Mouse (Mus musculus) heart, postnatal 0 days (tissue): ENCODE results near the gene Cdkn2aipnl. TPM values are rescaled to one million over a fixed set of nuclear protein-coding genes. Genes with fewer than 3 reads are reported as not detected.

Experiments
- ATAC-seq: fragments of 200-750 bp; cut with Nextera tagmentation; 2 replicates; pipeline ENCODE4 v1.8.0; 2017; ENCODE audit warnings: low read depth, moderate number of reproducible peaks, moderate library complexity; ENCODE audit not compliant: insufficient read depth
- DNase-seq: peaks from one replicate; pipeline ENCODE4 v3.0.0-alpha.2; 2016; ENCODE audit warnings: low spot score
- H3K27ac ChIP-seq: fragments of 300-500 bp; sonication (generic); 2 replicates; pipeline ENCODE4 v1.5.1; 2014; ENCODE audit warnings: low read depth, mild to moderate bottlenecking
- H3K27me3 ChIP-seq: fragments of 300-500 bp; sonication (generic); 2 replicates; pipeline ENCODE4 v1.6.1; 2014; ENCODE audit warnings: low read length, mixed read lengths; ENCODE audit not compliant: control insufficient read depth, insufficient read depth
- H3K36me3 ChIP-seq: fragments of 300-500 bp; sonication (generic); replicated peaks from 2 replicates; pipeline ENCODE4 v1.6.1; 2014; ENCODE audit warnings: low read length, mixed read lengths; ENCODE audit not compliant: control insufficient read depth, insufficient read depth
- H3K4me1 ChIP-seq: fragments of 300-500 bp; sonication (generic); 2 replicates; pipeline ENCODE4 v1.6.1; 2014; ENCODE audit warnings: antibody characterized with exemption; ENCODE audit not compliant: control insufficient read depth, insufficient read depth
- H3K4me2 ChIP-seq: fragments of 300-500 bp; sonication (generic); 2 replicates; pipeline ENCODE4 v1.6.1; 2014; ENCODE audit warnings: low read depth, mild to moderate bottlenecking, low read length, moderate library complexity
- H3K4me3 ChIP-seq: fragments of 300-500 bp; sonication (generic); 2 replicates; pipeline ENCODE4 v1.5.1; 2014; ENCODE audit warnings: low read depth, low read length
- H3K9ac ChIP-seq: fragments of 300-500 bp; sonication (generic); replicated peaks from 2 replicates; pipeline ENCODE4 v1.6.1; 2014; ENCODE audit warnings: low read depth, low read length, mixed read lengths
- H3K9me3 ChIP-seq: fragments of 300-500 bp; sonication (generic); replicated peaks from 2 replicates; pipeline ENCODE4 v1.6.1; 2016; ENCODE audit warnings: low read length; ENCODE audit not compliant: control insufficient read depth
- CTCF ChIP-seq: IDR thresholded peaks from 2 replicates; pipeline ENCODE4 v1.5.1; 2016; ENCODE audit warnings: antibody characterized with exemption, control low read depth, low read depth
- EP300 ChIP-seq: IDR thresholded peaks from 2 replicates; pipeline ENCODE4 v1.6.1; 2016; ENCODE audit warnings: antibody characterized with exemption, low read depth
- WGBS: fragments of 180-500 bp; shearing (Covaris S2); extraction: QIAGEN DNeasy Blood & Tissue Kit; methylation state at CpG from one replicate; pipeline ENCODE4 v1.1.7; 2014; 5-methylcytosine and 5-hydroxymethylcytosine counted together
- polyA plus RNA-seq: library from polyadenylated mRNA; unstranded; fragments of >200 nt; fragmentation: Nextera tagmentation; extraction: Ambion mirVana; gene quantifications from 2 replicates; pipeline ENCODE4 v1.2.1, GENCODE M21; 2015
- total RNA-seq: library from RNA; depleted of rRNA; stranded (reverse); fragments of >200 nt; gene quantifications from 2 replicates; pipeline ENCODE4 v1.2.3, GENCODE M21; 2014; ENCODE audit warnings: low replicate concordance

Gene Cdkn2aipnl
- total and polyA plus RNA-seq, 2 experiments from 2014 or later: 37.6 to 40.7 TPM

GRCm38 (mm10) chr11:51949155-51949840 lies 18.2 kb upstream of the Cdkn2aipnl start:
- WGBS: 48% methylated on average over 9 of the region's 9 CpGs
- H3K9ac ChIP-seq: no peak overlapping the region
- no peak; the same call in 1 of the 2 replicates for ATAC-seq
- no peaks in the 10 kb centered on the region for H3K36me3 ChIP-seq
- H3K4me1 ChIP-seq: peaks cover 7% of the 10 kb centered on the region
- no peak overlapping the region for H3K4me3 ChIP-seq
- H3K27me3 ChIP-seq: no peaks in the 10 kb centered on the region; the same call in 1 of the 2 replicates
- no peak overlapping the region for H3K4me2 ChIP-seq
- H3K9me3 ChIP-seq: no peaks in the 10 kb centered on the region
- DNase-seq: peak; percentile 30
- peak overlapping the region; percentile 47; the same call in 1 of the 2 replicates for H3K27ac ChIP-seq
- no peak for TF ChIP-seq EP300
- no peak for TF ChIP-seq CTCF

GRCm38 (mm10) chr11:51949919-51950318 lies 17.5 kb upstream of the Cdkn2aipnl start:
- peaks cover 2% of the 10 kb centered on the region; the same call in 1 of the 2 replicates for H3K27me3 ChIP-seq
- TF ChIP-seq EP300 (no peak), CTCF (no peak; the same call in 1 of the 2 replicates)
- H3K9me3 ChIP-seq: no peaks in the 10 kb centered on the region
- H3K4me2 ChIP-seq: no peak overlapping the region
- no peak overlapping the region for H3K9ac ChIP-seq
- DNase-seq (no peak), ATAC-seq (no peak)
- H3K36me3 ChIP-seq: no peaks in the 10 kb centered on the region
- 82% methylated on average over 9 of the region's 9 CpGs for WGBS
- no peak overlapping the region for H3K4me3 ChIP-seq
- peak overlapping the region; percentile 47; the same call in 1 of the 2 replicates for H3K27ac ChIP-seq
- peaks cover 6% of the 10 kb centered on the region for H3K4me1 ChIP-seq

- Histone ChIP-seq H3K4me2 (no peak overlapping the region), H3K4me3 (no peak overlapping the region), H3K4me1 (no peaks in the 10 kb centered on the region), H3K27me3 (peaks cover 7% of the 10 kb centered on the region; the same call in 1 of the 2 replicates), H3K9ac (no peak overlapping the region), H3K9me3 (no peaks in the 10 kb centered on the region), H3K27ac (no peak overlapping the region), H3K36me3 (no peaks in the 10 kb centered on the region)
- no peak for ATAC-seq
- DNase-seq: no peak
- 51% methylated on average over 5 of the region's 5 CpGs for WGBS
- TF ChIP-seq CTCF (no peak), EP300 (no peak)
These were observed 15.5 kb upstream of the Cdkn2aipnl start for GRCm38 (mm10) chr11:51951861-51952420.

- H3K4me1 ChIP-seq: no peaks in the 10 kb centered on the region
- H3K9me3 ChIP-seq: no peaks in the 10 kb centered on the region
- no peaks in the 10 kb centered on the region for H3K36me3 ChIP-seq
- H3K4me2 ChIP-seq: no peak overlapping the region
- H3K27ac ChIP-seq: no peak overlapping the region
- TF ChIP-seq CTCF: no peak
- TF ChIP-seq EP300: no peak
- no peak overlapping the region for H3K9ac ChIP-seq
- WGBS: 50% methylated on average over 9 of the region's 9 CpGs
- no peak overlapping the region for H3K4me3 ChIP-seq
- peaks cover 7% of the 10 kb centered on the region; the same call in 1 of the 2 replicates for H3K27me3 ChIP-seq
- no peak for DNase-seq
- ATAC-seq: no peak
These were observed 11.3 kb upstream of the Cdkn2aipnl start for GRCm38 (mm10) chr11:51956112-51956511.

DNA sequence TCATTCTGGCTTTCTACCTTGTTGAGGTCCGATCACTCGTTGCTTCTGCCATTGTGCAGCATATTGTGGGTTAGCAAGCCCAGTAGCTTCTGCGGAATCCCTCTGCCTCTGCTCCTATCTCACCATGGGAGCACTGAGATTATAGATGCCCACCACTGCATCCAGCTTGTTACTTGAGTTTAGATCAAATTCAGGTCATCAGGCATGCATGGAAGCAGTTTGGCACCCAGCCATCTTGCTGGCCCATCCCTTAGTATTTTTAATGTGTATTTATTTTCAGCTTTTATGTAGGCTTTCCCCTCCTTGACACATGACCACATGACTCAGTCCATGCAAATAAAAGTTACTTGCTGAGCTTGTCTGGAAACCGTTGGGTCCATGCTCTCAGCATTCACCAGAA lies 9.7 kb upstream of the Cdkn2aipnl start:
- Histone ChIP-seq H3K27me3 (peaks cover 7% of the 10 kb centered on the region; the same call in 1 of the 2 replicates), H3K9me3 (no peaks in the 10 kb centered on the region), H3K9ac (no peak overlapping the region), H3K27ac (no peak overlapping the region), H3K4me3 (no peak overlapping the region), H3K4me2 (no peak overlapping the region), H3K36me3 (no peaks in the 10 kb centered on the region), H3K4me1 (no peaks in the 10 kb centered on the region)
- TF ChIP-seq EP300 (no peak), CTCF (no peak)
- ATAC-seq (no peak), DNase-seq (no peak)
- 83% methylated on average over 4 of the region's 4 CpGs for WGBS
